In genomic region chr9:29393136-29393535, GRCm38 (mm10) we compare ENCODE assay signal across 17 mouse cellular contexts.
DNase-seq lines count a peak whose midpoint lies in the region; TF ChIP-seq lines count a peak whose summit lies in the region.
"Had no signal": no experiment of that assay in that cellular context is flagged by ENCODE, and none has a peak within 500 bp of the region (broad histone marks: within the 10 kb centered on the region; RNA-seq: fewer than 3 reads in every experiment).

No protein-coding gene starts in this region.

- no peak for TF ChIP-seq CTCF in cerebellum, adult 2 months (IDR thresholded peaks at IDR 0.05; ENCODE audit: borderline replicate concordance, insufficient read depth, low read depth, low read length)
- TF ChIP-seq CTCF in left cerebral cortex, adult 2 months (IDR thresholded peaks at IDR 0.05): no peak

- 26% methylated on average over 4 of the region's 4 CpGs for WGBS in cerebellum, adult 2 months

- no peak overlapping the region for H3K4me3 ChIP-seq in cerebellum, adult 2 months (replicated peaks; ENCODE audit: insufficient read depth, low read depth, low read length)
- H3K4me3 ChIP-seq in left cerebral cortex, adult 2 months: no peak overlapping the region
- H3K4me3 ChIP-seq: embryonic facial prominence, embryonic 13.5 days; forebrain, embryonic 12.5 days; heart, embryonic 13.5 days; hindbrain, embryonic 15.5 days had no signal

- no peaks in the 10 kb centered on the region for H3K27me3 ChIP-seq in cerebellum, adult 2 months (ENCODE audit: control insufficient read depth, insufficient read depth, low read length)
- H3K27me3 ChIP-seq: embryonic facial prominence, embryonic 13.5 days; forebrain, embryonic 12.5 days; heart, embryonic 13.5 days; hindbrain, embryonic 15.5 days had no signal

- peak; percentile 46 for DNase-seq in cerebellum, adult 11 months
- no peak for DNase-seq in cerebellum, postnatal 4 days (ENCODE audit: low spot score in 2 of 2)
- peak; percentile 72 to 91 for DNase-seq in cerebellum, adult 2 months
- DNase-seq in cerebellum, postnatal 10 days: peak; percentile 66 to 73
- DNase-seq in embryo, embryonic 10 days (ENCODE audit: low spot score): no peak
- DNase-seq in left cerebral cortex, adult 2 months (ENCODE audit: extremely low spot score in 1 of 2, low spot score in 2 of 2): no peak
- DNase-seq in ovary, postnatal 36 days (ENCODE audit: low spot score): no peak
- DNase-seq: adrenal gland, adult 8-10 months; adrenal gland, postnatal 36 days; B cell, adult 2 months; gastrocnemius, postnatal 14 days; heart, postnatal 36 days; kidney, adult 2 months had no signal

- 0 out of 2 replicates have a peak overlapping the region, but pooled peaks have one; percentile 1 for H3K27ac ChIP-seq in cerebellum, adult 2 months (ENCODE audit: insufficient read depth, low read length)
- no peak overlapping the region for H3K27ac ChIP-seq in left cerebral cortex, adult 2 months
- H3K27ac ChIP-seq: embryonic facial prominence, embryonic 13.5 days; forebrain, embryonic 12.5 days; hindbrain, embryonic 15.5 days had no signal

- intact Hi-C loops in left cerebral cortex, adult 2 months (cut with DNase I): no loop called here

- no peak for TF ChIP-seq POLR2A in cerebellum, adult 2 months (IDR thresholded peaks at IDR 0.05; ENCODE audit: borderline replicate concordance, insufficient read depth, low read length)

- H3K4me1 ChIP-seq in cerebellum, adult 2 months (ENCODE audit: control insufficient read depth, insufficient read depth, low read length): peaks cover 50% of the 10 kb centered on the region
- H3K4me1 ChIP-seq: embryonic facial prominence, embryonic 13.5 days had no signal

Comparison
In these comparisons a context has a peak if more than half of its experiments do, and no peak if none do; other contexts are left out.
1. DNase-seq: peak in cerebellum, adult 11 months (single experiment), cerebellum, adult 2 months (2 of 2) and cerebellum, postnatal 10 days (2 of 2); none in cerebellum, postnatal 4 days (0 of 2), embryo, embryonic 10 days (single experiment), left cerebral cortex, adult 2 months (0 of 2) and ovary, postnatal 36 days (single experiment).